Mouse (Mus musculus): ENCODE data around the gene Ndufb11. TPM values are rescaled to one million over a fixed set of nuclear protein-coding genes. Genes with fewer than 3 reads are reported as not detected.
A peak's percentile ranks its signal among the peaks of the same experiment; 100 is the strongest.

The Ndufb11 gene
- polyA plus RNA-seq, 1 experiment from 2014 or later: 232 TPM

- Histone ChIP-seq H3K36me3 (no peaks in the 10 kb centered on the region), H3K27me3 (no peaks in the 10 kb centered on the region), H3K9me3 (no peaks in the 10 kb centered on the region), H3K4me3 (no peak overlapping the region), H3K4me2 (no peak overlapping the region), H3K9ac (no peak overlapping the region), H3K27ac (no peak overlapping the region), H3K4me1 (no peaks in the 10 kb centered on the region)
- no peak for ATAC-seq (ENCODE audit: borderline replicate concordance, extremely low read depth, low FRiP score, low TSS enrichment)
- 73% methylated on average over 4 of the region's 4 CpGs for WGBS
These were observed 8.9 kb downstream of the Ndufb11 start for GRCm38 (mm10) chrX:20608500-20608899.

GRCm38 (mm10) chrX:20587968-20588367 lies 29.5 kb downstream of the Ndufb11 start:
- H3K9me3 ChIP-seq: no peaks in the 10 kb centered on the region
- ATAC-seq (ENCODE audit: borderline replicate concordance, extremely low read depth, low FRiP score, low TSS enrichment): no peak
- H3K36me3 ChIP-seq: no peaks in the 10 kb centered on the region
- no peaks in the 10 kb centered on the region for H3K27me3 ChIP-seq
- no peak overlapping the region for H3K27ac ChIP-seq
- no peak overlapping the region for H3K9ac ChIP-seq
- no peak overlapping the region for H3K4me2 ChIP-seq
- no peak overlapping the region for H3K4me3 ChIP-seq
- H3K4me1 ChIP-seq: no peaks in the 10 kb centered on the region
- 17% methylated on average over 4 of the region's 4 CpGs for WGBS

GRCm38 (mm10) chrX:20573927-20574326 lies 43.5 kb downstream of the Ndufb11 start:
- WGBS: 80% methylated on average over 4 of the region's 4 CpGs
- ATAC-seq (ENCODE audit: borderline replicate concordance, extremely low read depth, low FRiP score, low TSS enrichment): no peak
- no peaks in the 10 kb centered on the region for H3K9me3 ChIP-seq
- no peaks in the 10 kb centered on the region for H3K27me3 ChIP-seq
- no peaks in the 10 kb centered on the region for H3K36me3 ChIP-seq
- no peak overlapping the region for H3K4me2 ChIP-seq
- H3K4me3 ChIP-seq: no peak overlapping the region
- no peaks in the 10 kb centered on the region for H3K4me1 ChIP-seq
- H3K27ac ChIP-seq: no peak overlapping the region
- H3K9ac ChIP-seq: no peak overlapping the region

- H3K4me2 ChIP-seq: no peak overlapping the region
- ATAC-seq (ENCODE audit: borderline replicate concordance, extremely low read depth, low FRiP score, low TSS enrichment): no peak
- no peaks in the 10 kb centered on the region for H3K27me3 ChIP-seq
- no peaks in the 10 kb centered on the region for H3K4me1 ChIP-seq
- H3K27ac ChIP-seq: no peak overlapping the region
- no peaks in the 10 kb centered on the region for H3K36me3 ChIP-seq
- 55% methylated on average over 9 of the region's 9 CpGs for WGBS
- no peaks in the 10 kb centered on the region for H3K9me3 ChIP-seq
- H3K4me3 ChIP-seq: no peak overlapping the region
- H3K9ac ChIP-seq: no peak overlapping the region
These were observed 44.7 kb downstream of the Ndufb11 start for GRCm38 (mm10) chrX:20572683-20573082.

GRCm38 (mm10) chrX:20571024-20571423 lies 46.4 kb downstream of the Ndufb11 start:
- H3K27me3 ChIP-seq: no peaks in the 10 kb centered on the region
- H3K27ac ChIP-seq: 0 out of 2 replicates have a peak overlapping the region, but pooled peaks have one; percentile 29
- 51% methylated on average over 2 of the region's 2 CpGs for WGBS
- no peak overlapping the region for H3K9ac ChIP-seq
- peak; percentile 89; the same call in 1 of the 2 replicates for ATAC-seq (ENCODE audit: borderline replicate concordance, extremely low read depth, low FRiP score, low TSS enrichment)
- no peaks in the 10 kb centered on the region for H3K4me1 ChIP-seq
- no peaks in the 10 kb centered on the region for H3K36me3 ChIP-seq
- H3K4me3 ChIP-seq: no peak overlapping the region
- no peaks in the 10 kb centered on the region for H3K9me3 ChIP-seq
- H3K4me2 ChIP-seq: no peak overlapping the region

Other genes starting within 250 kb of the Ndufb11 start
- 11.0 and 12.0 TPM in 2 replicates for gene Jade3, start 191.9 kb downstream of the Ndufb11 start, polyA plus RNA-seq (2015; fragmentation: Nextera tagmentation; extraction: Ambion mirVana)
- 2.0 and 3.0 TPM in 2 replicates for gene Rgn, start 67.8 kb downstream of the Ndufb11 start, polyA plus RNA-seq (2015; fragmentation: Nextera tagmentation; extraction: Ambion mirVana)
- gene Rbm10, start 116 bp downstream of the Ndufb11 start, polyA plus RNA-seq (2015; fragmentation: Nextera tagmentation; extraction: Ambion mirVana): 71.8 and 76.9 TPM in 2 replicates
- gene Uba1, start 40.7 kb upstream of the Ndufb11 start, polyA plus RNA-seq (2015; fragmentation: Nextera tagmentation; extraction: Ambion mirVana): 203 and 207 TPM in 2 replicates
- gene Cdk16, start 70.3 kb upstream of the Ndufb11 start, polyA plus RNA-seq (2015; fragmentation: Nextera tagmentation; extraction: Ambion mirVana): 109 and 113 TPM in 2 replicates
- gene Usp11, start 86.3 kb upstream of the Ndufb11 start, polyA plus RNA-seq (2015; fragmentation: Nextera tagmentation; extraction: Ambion mirVana): 38.1 and 38.7 TPM in 2 replicates
- 97.6 and 102 TPM in 2 replicates for gene Araf, start 180.2 kb upstream of the Ndufb11 start, polyA plus RNA-seq (2015; fragmentation: Nextera tagmentation; extraction: Ambion mirVana)

Data from lung, embryonic 15.5 days (tissue).